Mouse (Mus musculus) heart, postnatal 0 days (tissue): ENCODE data around the gene Zfp771. TPM values are rescaled to one million over a fixed set of nuclear protein-coding genes. Genes with fewer than 3 reads are reported as not detected.
A peak's percentile ranks its signal among the peaks of the same experiment; 100 is the strongest.

Experiments used
- ATAC-seq: fragments of 200-750 bp; cut with Nextera tagmentation; 2 replicates; pipeline ENCODE4 v1.8.0; 2017; ENCODE audit warnings: low read depth, moderate number of reproducible peaks, moderate library complexity; ENCODE audit not compliant: insufficient read depth
- DNase-seq: peaks from one replicate; pipeline ENCODE4 v3.0.0-alpha.2; 2016; ENCODE audit warnings: low spot score
- H3K27ac ChIP-seq: fragments of 300-500 bp; sonication (generic); 2 replicates; pipeline ENCODE4 v1.5.1; 2014; ENCODE audit warnings: low read depth, mild to moderate bottlenecking
- H3K27me3 ChIP-seq: fragments of 300-500 bp; sonication (generic); 2 replicates; pipeline ENCODE4 v1.6.1; 2014; ENCODE audit warnings: low read length, mixed read lengths; ENCODE audit not compliant: control insufficient read depth, insufficient read depth
- H3K36me3 ChIP-seq: fragments of 300-500 bp; sonication (generic); replicated peaks from 2 replicates; pipeline ENCODE4 v1.6.1; 2014; ENCODE audit warnings: low read length, mixed read lengths; ENCODE audit not compliant: control insufficient read depth, insufficient read depth
- H3K4me1 ChIP-seq: fragments of 300-500 bp; sonication (generic); 2 replicates; pipeline ENCODE4 v1.6.1; 2014; ENCODE audit warnings: antibody characterized with exemption; ENCODE audit not compliant: control insufficient read depth, insufficient read depth
- H3K4me2 ChIP-seq: fragments of 300-500 bp; sonication (generic); 2 replicates; pipeline ENCODE4 v1.6.1; 2014; ENCODE audit warnings: low read depth, mild to moderate bottlenecking, low read length, moderate library complexity
- H3K4me3 ChIP-seq: fragments of 300-500 bp; sonication (generic); 2 replicates; pipeline ENCODE4 v1.5.1; 2014; ENCODE audit warnings: low read depth, low read length
- H3K9ac ChIP-seq: fragments of 300-500 bp; sonication (generic); replicated peaks from 2 replicates; pipeline ENCODE4 v1.6.1; 2014; ENCODE audit warnings: low read depth, low read length, mixed read lengths
- H3K9me3 ChIP-seq: fragments of 300-500 bp; sonication (generic); replicated peaks from 2 replicates; pipeline ENCODE4 v1.6.1; 2016; ENCODE audit warnings: low read length; ENCODE audit not compliant: control insufficient read depth
- CTCF ChIP-seq: IDR thresholded peaks from 2 replicates; pipeline ENCODE4 v1.5.1; 2016; ENCODE audit warnings: antibody characterized with exemption, control low read depth, low read depth
- EP300 ChIP-seq: IDR thresholded peaks from 2 replicates; pipeline ENCODE4 v1.6.1; 2016; ENCODE audit warnings: antibody characterized with exemption, low read depth
- WGBS: fragments of 180-500 bp; shearing (Covaris S2); extraction: QIAGEN DNeasy Blood & Tissue Kit; methylation state at CpG from one replicate; pipeline ENCODE4 v1.1.7; 2014; 5-methylcytosine and 5-hydroxymethylcytosine counted together
- polyA plus RNA-seq: library from polyadenylated mRNA; unstranded; fragments of >200 nt; fragmentation: Nextera tagmentation; extraction: Ambion mirVana; gene quantifications from 2 replicates; pipeline ENCODE4 v1.2.1, GENCODE M21; 2015
- total RNA-seq: library from RNA; depleted of rRNA; stranded (reverse); fragments of >200 nt; gene quantifications from 2 replicates; pipeline ENCODE4 v1.2.3, GENCODE M21; 2014; ENCODE audit warnings: low replicate concordance

Zfp771 gene
- total and polyA plus RNA-seq, 2 experiments from 2014 or later: 23.3 to 43.6 TPM

DNA sequence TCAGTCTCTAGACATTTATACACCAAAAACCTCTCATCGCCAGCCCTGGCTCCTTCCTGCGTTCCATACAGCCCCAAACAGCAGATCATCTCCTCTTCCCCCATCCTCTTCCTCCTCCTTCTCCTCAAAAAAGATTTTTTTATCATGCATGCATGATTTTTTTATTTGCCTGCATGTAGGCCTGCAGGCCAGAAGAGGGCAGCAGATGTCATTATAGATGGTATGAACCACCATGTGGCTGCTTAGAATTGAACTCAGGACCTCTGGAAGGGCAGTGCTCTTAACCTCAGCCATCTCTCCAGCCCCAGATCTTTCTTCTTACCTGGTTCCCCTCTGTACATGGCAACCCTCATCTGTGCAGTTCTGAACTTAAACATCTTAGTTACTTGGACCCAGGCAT lies 8.3 kb downstream of the Zfp771 start:
- ATAC-seq: no peak
- H3K9ac ChIP-seq: no peak overlapping the region

GRCm38 (mm10) chr7:127253341-127253740 lies 9.3 kb downstream of the Zfp771 start:
- Histone ChIP-seq H3K9ac (peak overlapping the region; percentile 72), H3K4me3 (peak overlapping the region; percentile 57), H3K27me3 (no peaks in the 10 kb centered on the region), H3K9me3 (no peaks in the 10 kb centered on the region), H3K4me2 (peak overlapping the region; percentile 68), H3K27ac (peak overlapping the region; percentile 88), H3K36me3 (peaks cover 14% of the 10 kb centered on the region; the same call in 1 of the 2 replicates), H3K4me1 (0 out of 2 replicates have a peak, but pooled peaks cover 8% of the 10 kb centered on the region)
- no peak for ATAC-seq
- DNase-seq: no peak
- TF ChIP-seq CTCF: no peak
- no peak for TF ChIP-seq EP300
- 80% methylated on average over 6 of the region's 6 CpGs for WGBS

More for the DNA sequence above, 8.3 kb downstream of the Zfp771 start:
- H3K9me3 ChIP-seq: no peaks in the 10 kb centered on the region
- H3K4me2 ChIP-seq: no peak overlapping the region
- H3K4me3 ChIP-seq: no peak overlapping the region
- H3K27me3 ChIP-seq: no peaks in the 10 kb centered on the region
- WGBS: 77% methylated on average over 2 of the region's 2 CpGs
- peaks cover 21% of the 10 kb centered on the region; the same call in 1 of the 2 replicates for H3K36me3 ChIP-seq
- H3K4me1 ChIP-seq: 0 out of 2 replicates have a peak, but pooled peaks cover 8% of the 10 kb centered on the region
- no peak overlapping the region for H3K27ac ChIP-seq
- TF ChIP-seq CTCF (peak; percentile 49), EP300 (no peak)
- DNase-seq: no peak

- peak overlapping the region; percentile 72 for H3K9ac ChIP-seq
- no peaks in the 10 kb centered on the region for H3K27me3 ChIP-seq
- 0 out of 2 replicates have a peak, but pooled peaks cover 8% of the 10 kb centered on the region for H3K4me1 ChIP-seq
- H3K9me3 ChIP-seq: no peaks in the 10 kb centered on the region
- H3K27ac ChIP-seq: peak overlapping the region; percentile 88
- ATAC-seq (peak; percentile 93), DNase-seq (peak; percentile 96)
- TF ChIP-seq EP300 (0 out of 2 replicates have a peak, but pooled peaks have one; percentile 33), CTCF (no peak)
- peak overlapping the region; percentile 68 for H3K4me2 ChIP-seq
- WGBS: under 1% methylated on average over 136 of the region's 136 CpGs
- peaks cover 10% of the 10 kb centered on the region; the same call in 1 of the 2 replicates for H3K36me3 ChIP-seq
- H3K4me3 ChIP-seq: peak overlapping the region; percentile 57
These were observed 10.0 kb downstream of the Zfp771 start for GRCm38 (mm10) chr7:127253821-127254769.

- no peaks in the 10 kb centered on the region for H3K27me3 ChIP-seq
- no peak for ATAC-seq
- H3K4me3 ChIP-seq: peak overlapping the region; percentile 57; the same call in 1 of the 2 replicates
- peaks cover 14% of the 10 kb centered on the region; the same call in 1 of the 2 replicates for H3K4me1 ChIP-seq
- peak overlapping the region; percentile 68 for H3K4me2 ChIP-seq
- no peak overlapping the region for H3K27ac ChIP-seq
- no peaks in the 10 kb centered on the region for H3K9me3 ChIP-seq
- DNase-seq: no peak
- no peak for TF ChIP-seq EP300
- no peak for TF ChIP-seq CTCF
- no peak overlapping the region; the same call in 1 of the 2 replicates for H3K9ac ChIP-seq
- 28% methylated on average over 4 of the region's 4 CpGs for WGBS
- H3K36me3 ChIP-seq: 0 out of 2 replicates have a peak, but pooled peaks cover 4% of the 10 kb centered on the region
These were observed 10.9 kb downstream of the Zfp771 start for GRCm38 (mm10) chr7:127255008-127255407.

DNA sequence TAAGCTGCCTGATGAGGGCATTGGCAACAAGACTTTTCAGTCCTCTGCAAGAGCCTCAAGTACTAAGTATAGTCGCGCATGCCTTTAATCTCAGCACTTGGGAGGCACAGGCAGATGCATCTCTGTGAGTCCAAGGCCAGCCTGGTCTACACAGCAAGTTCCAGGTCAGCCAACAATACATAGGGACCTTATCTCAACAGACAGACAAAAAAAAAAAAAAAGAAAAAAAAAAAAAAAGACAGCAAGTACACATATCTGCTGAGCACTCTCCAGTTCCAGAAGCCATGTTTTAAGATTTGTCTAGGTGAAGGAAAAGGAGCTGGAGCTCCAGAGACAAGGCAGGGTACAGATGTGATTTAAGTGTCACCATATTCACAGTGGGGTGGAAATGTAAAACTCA lies 11.9 kb downstream of the Zfp771 start:
- Histone ChIP-seq H3K27ac (no peak overlapping the region), H3K27me3 (no peaks in the 10 kb centered on the region), H3K9ac (no peak overlapping the region), H3K9me3 (no peaks in the 10 kb centered on the region), H3K4me3 (no peak overlapping the region), H3K36me3 (0 out of 2 replicates have a peak, but pooled peaks cover 4% of the 10 kb centered on the region), H3K4me1 (peaks cover 17% of the 10 kb centered on the region; the same call in 1 of the 2 replicates), H3K4me2 (no peak overlapping the region)
- WGBS: 95% methylated on average over 2 of the region's 2 CpGs
- no peak for ATAC-seq
- no peak for DNase-seq
- TF ChIP-seq EP300 (no peak), CTCF (no peak)
